Mouse (Mus musculus) limb, embryonic 13.5 days (tissue): ENCODE measurements around the gene Sp6. TPM values are rescaled to one million over a fixed set of nuclear protein-coding genes. Genes with fewer than 3 reads are reported as not detected.

Experiments
- ATAC-seq: fragments of 200-750 bp; cut with Nextera tagmentation; 2 replicates; pipeline ENCODE4 v1.8.0; 2017; ENCODE audit warnings: low read depth, moderate number of reproducible peaks, moderate TSS enrichment; ENCODE audit not compliant: low FRiP score
- H3K27ac ChIP-seq: fragments of 300-500 bp; sonication (generic); 2 replicates; pipeline ENCODE4 v1.5.1; 2015; ENCODE audit warnings: inconsistent platforms, mild to moderate bottlenecking, moderate library complexity
- H3K27me3 ChIP-seq: fragments of 300-500 bp; sonication (generic); 2 replicates; pipeline ENCODE4 v1.6.1; 2015; ENCODE audit warnings: mild to moderate bottlenecking, inconsistent platforms
- H3K36me3 ChIP-seq: fragments of 300-500 bp; sonication (generic); 2 replicates; pipeline ENCODE4 v1.6.1; 2015; ENCODE audit warnings: inconsistent platforms, mild to moderate bottlenecking, moderate library complexity
- H3K4me1 ChIP-seq: fragments of 300-500 bp; sonication (generic); 2 replicates; pipeline ENCODE4 v1.6.1; 2015; ENCODE audit warnings: inconsistent platforms
- H3K4me2 ChIP-seq: fragments of 300-500 bp; sonication (generic); replicated peaks from 2 replicates; pipeline ENCODE4 v1.6.1; 2015; ENCODE audit warnings: inconsistent platforms, mild to moderate bottlenecking, moderate library complexity
- H3K4me3 ChIP-seq: fragments of 300-500 bp; sonication (generic); 2 replicates; pipeline ENCODE4 v1.5.1; 2015; ENCODE audit warnings: moderate library complexity, mild to moderate bottlenecking, inconsistent platforms
- H3K9ac ChIP-seq: fragments of 300-500 bp; sonication (generic); 2 replicates; pipeline ENCODE4 v1.6.1; 2015; ENCODE audit warnings: mild to moderate bottlenecking, inconsistent platforms
- H3K9me3 ChIP-seq: fragments of 300-500 bp; sonication (generic); 2 replicates; pipeline ENCODE4 v1.6.1; 2016; ENCODE audit warnings: inconsistent platforms
- WGBS: fragments of 180-500 bp; shearing (Covaris S2); methylation state at CpG from one replicate; pipeline ENCODE4 v1.1.7; 2015; 5-methylcytosine and 5-hydroxymethylcytosine counted together
- microRNA-seq: library from miRNA; unstranded; fragments of <30 nt; microRNA quantifications from one replicate; pipeline ENCODE4, GENCODE M21; 2016
- polyA plus RNA-seq: library from polyadenylated mRNA; unstranded; fragments of >200 nt; fragmentation: Nextera tagmentation; extraction: Ambion mirVana; gene quantifications from 2 replicates; pipeline ENCODE4 v1.2.1, GENCODE M21; 2015

Sp6 gene
- polyA plus RNA-seq, 1 experiment from 2014 or later, result 4.3 TPM

DNA sequence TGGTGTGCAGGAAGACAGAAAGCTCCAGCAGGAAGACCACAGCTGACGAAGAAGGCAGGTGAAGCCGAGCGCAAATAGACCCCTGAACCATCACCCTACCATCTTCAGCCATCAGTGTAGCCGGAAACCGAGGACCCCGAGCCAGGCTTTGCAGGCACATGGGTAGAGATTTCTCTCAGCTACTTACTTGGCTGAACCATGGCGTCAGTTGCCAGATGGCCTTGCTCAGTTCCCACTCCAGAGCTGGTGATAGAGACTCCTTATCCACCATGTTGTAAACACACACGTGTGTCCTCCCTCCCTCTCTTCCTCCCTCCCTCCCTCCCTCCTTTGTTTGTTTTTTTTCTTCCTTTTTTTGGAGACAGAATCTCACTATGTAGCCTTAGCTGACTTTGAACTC lies 61.0 kb downstream of the Sp6 start:
- no peaks in the 10 kb centered on the region for H3K27me3 ChIP-seq
- no peaks in the 10 kb centered on the region for H3K9me3 ChIP-seq
- H3K4me2 ChIP-seq, result no peak overlapping the region
- no peaks in the 10 kb centered on the region for H3K4me1 ChIP-seq
- ATAC-seq, result no peak
- no peak overlapping the region for H3K27ac ChIP-seq
- 69% methylated on average over 8 of the region's 8 CpGs for WGBS
- no peak overlapping the region for H3K9ac ChIP-seq
- H3K36me3 ChIP-seq, result no peaks in the 10 kb centered on the region
- H3K4me3 ChIP-seq, result no peak overlapping the region

Small RNA genes lying within 50 kb of the gene (microRNA-seq; reads per million reads assigned to microRNA genes)
- 0.87 reads per million for gene Mir8103

Other genes with a start within 250 kb of the Sp6 start
- 22.2 and 22.3 TPM in 2 replicates for gene Snx11, start 235.8 kb upstream of the Sp6 start, polyA plus RNA-seq
- 158 and 163 TPM in 2 replicates for gene Cbx1, start 224.3 kb upstream of the Sp6 start, polyA plus RNA-seq
- 68.6 and 69.3 TPM in 2 replicates for gene Nfe2l1, start 183.4 kb upstream of the Sp6 start, polyA plus RNA-seq
- 140 and 149 TPM in 2 replicates for gene Copz2, start 163.5 kb upstream of the Sp6 start, polyA plus RNA-seq
- 87.0 and 92.3 TPM in 2 replicates for gene Cdk5rap3, start 96.9 kb upstream of the Sp6 start, polyA plus RNA-seq
- gene Prr15l, start 85.3 kb upstream of the Sp6 start, polyA plus RNA-seq, result 0.60 and 0.97 TPM in 2 replicates
- 21.2 and 25.0 TPM in 2 replicates for gene Pnpo, start 69.4 kb upstream of the Sp6 start, polyA plus RNA-seq
- gene Sp2, start 30.4 kb upstream of the Sp6 start, polyA plus RNA-seq, result 16.9 and 18.7 TPM in 2 replicates
- gene Scrn2, start 16.5 kb downstream of the Sp6 start, polyA plus RNA-seq, result 27.2 and 27.7 TPM in 2 replicates
- gene Lrrc46, start 28.0 kb downstream of the Sp6 start, polyA plus RNA-seq, result 0.92 and 0.98 TPM in 2 replicates
- 81.9 and 83.2 TPM in 2 replicates for gene Mrpl10, start 28.2 kb downstream of the Sp6 start, polyA plus RNA-seq
- 8.9 and 10.1 TPM in 2 replicates for gene Osbpl7, start 37.2 kb downstream of the Sp6 start, polyA plus RNA-seq
- gene Tbx21, start 101.9 kb downstream of the Sp6 start, polyA plus RNA-seq, result 0.09 TPM in 1 of 2 replicates, not detected in the other
- gene Tbkbp1, start 138.1 kb downstream of the Sp6 start, polyA plus RNA-seq, result 8.2 and 8.4 TPM in 2 replicates
- gene Kpnb1, start 174.5 kb downstream of the Sp6 start, polyA plus RNA-seq, result 57.3 and 59.2 TPM in 2 replicates